Mouse (Mus musculus) testis, postnatal 14 days (tissue): ENCODE measurements around the gene Rab5b.
"Not testable (repeated sequence)": the region's sequence is repeated elsewhere in the genome, so short reads cannot be mapped to it uniquely, and the experiment has no call there.

ENCODE experiments used
- DNase-seq: peaks from one replicate; pipeline ENCODE4 v3.0.0; 2021; ENCODE audit warnings: low spot score

Gene Rab5b

GRCm38 (mm10) chr10:128695992-128696807 lies at the start of gene Rab5b:
Gene Rab5b (minus strand): TSS chr10:128696264.
- DNase-seq, result peak; percentile 99

DNA sequence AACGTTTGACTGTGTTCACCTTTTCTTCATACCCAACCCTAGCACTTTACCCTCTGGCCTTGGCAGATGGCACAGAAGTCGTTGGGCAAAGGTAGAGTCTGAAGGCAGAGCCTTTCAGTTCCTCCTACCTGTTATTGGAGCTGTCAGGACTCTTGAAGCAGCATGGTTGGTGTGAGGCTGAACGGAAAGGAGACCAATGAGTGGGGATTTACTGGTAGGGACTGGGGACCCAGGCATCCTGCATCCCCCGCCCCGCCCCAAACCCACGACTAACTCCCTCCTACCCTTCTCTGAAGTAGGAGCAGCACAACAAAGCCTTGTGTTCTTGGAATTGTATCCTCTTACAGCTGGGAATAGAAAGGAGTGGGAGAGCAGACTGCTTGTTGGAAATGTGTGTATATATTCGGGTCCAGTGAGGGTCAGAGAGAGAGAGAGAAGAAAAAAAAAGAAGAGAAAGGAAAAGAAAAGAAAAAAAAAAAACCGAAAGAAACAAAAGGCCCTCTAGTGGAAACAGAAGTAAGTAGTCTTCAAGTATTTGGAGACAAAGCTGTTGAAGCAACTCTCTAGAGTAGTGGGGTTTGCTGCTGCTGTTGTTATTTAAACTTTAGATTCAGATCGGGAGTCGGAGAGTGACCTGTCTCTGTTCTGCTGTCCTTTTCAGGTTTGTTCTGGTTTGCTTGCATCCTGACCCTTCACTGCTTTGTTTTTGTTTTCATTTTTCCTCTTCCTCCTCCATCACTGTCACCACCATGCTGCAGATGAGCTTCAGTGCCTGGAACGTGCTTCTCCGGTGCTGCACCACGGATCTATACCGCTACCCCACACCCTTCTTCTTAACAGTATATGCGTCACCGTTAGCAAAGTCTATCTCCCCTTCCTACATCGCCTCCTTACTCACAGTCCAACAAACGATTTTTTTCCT lies 48.9 kb upstream of the Rab5b start, which contains the start of gene Dgka:
Gene Dgka, minus strand, starts transcription at position 176 of the 922 bp plus-strand sequence.
- DNase-seq, result no peak

- DNase-seq, result no peak
Measured at GRCm38 (mm10) chr10:128744211-128744610, 48.1 kb upstream of the Rab5b start.

DNA sequence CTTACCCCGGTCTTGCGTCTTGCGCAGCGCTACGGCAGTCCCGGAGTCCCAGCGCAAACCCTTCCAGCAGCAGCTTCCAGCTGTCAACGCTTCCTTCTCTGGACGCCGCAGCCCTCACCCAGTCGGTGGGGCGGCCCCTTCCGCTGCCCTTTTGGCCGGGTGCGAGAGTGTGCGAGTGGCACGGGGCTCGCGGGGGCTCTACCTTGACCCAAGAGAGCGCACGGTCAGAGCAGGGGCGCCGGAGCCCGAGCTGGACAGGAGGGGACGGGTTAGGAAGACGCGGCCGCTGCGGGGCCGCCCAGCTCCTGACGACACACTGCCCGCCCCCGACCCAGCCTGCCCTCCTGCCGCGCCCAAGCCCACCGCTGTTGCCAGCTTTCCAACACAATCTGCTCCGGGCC lies 47.7 kb upstream of the Rab5b start:
- peak; percentile 55 for DNase-seq

DNA sequence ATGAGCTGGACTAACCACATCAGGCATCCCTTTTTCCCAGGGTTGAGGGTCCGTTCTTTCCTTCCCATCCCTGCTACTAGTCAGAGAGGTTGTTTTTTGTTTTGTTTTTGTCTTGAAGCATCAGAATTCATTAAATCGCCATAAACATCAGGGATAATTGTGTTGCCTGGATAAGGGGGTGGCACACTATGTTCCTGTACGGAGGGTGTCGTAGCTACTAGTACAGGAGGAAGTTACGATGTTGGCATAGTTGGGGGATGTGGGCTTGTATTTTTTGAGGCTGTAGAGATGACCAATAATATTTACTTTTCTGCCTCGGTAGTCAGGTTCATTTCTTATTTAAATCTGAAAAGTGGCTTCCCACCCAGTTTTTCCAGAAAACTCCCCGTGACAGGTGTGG lies 47.2 kb upstream of the Rab5b start:
- no peak for DNase-seq

DNA sequence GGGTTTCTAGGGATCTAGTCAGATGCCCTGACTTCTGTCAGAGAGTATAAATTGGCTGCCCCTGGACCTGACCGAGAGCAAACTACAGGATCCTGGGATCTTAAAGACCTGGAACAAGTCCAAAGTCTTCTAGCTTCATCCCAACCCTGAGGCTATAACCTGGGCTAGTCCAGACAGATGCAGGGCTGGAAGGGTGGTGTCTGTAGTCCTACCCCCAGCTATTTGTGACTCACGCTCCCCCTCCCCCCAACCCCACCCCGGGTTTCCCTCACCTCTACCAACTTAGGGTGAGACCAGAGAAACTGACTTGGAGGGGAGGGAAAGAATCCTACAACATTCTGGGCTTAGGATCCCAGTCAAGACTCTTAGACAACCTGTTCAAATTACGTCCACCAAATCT lies 46.6 kb upstream of the Rab5b start:
- no peak for DNase-seq

- DNase-seq, result no peak
Measured at GRCm38 (mm10) chr10:128740296-128740695, 44.2 kb upstream of the Rab5b start.

- peak; percentile 30 for DNase-seq
Measured at GRCm38 (mm10) chr10:128737435-128737834, 41.4 kb upstream of the Rab5b start.

DNA sequence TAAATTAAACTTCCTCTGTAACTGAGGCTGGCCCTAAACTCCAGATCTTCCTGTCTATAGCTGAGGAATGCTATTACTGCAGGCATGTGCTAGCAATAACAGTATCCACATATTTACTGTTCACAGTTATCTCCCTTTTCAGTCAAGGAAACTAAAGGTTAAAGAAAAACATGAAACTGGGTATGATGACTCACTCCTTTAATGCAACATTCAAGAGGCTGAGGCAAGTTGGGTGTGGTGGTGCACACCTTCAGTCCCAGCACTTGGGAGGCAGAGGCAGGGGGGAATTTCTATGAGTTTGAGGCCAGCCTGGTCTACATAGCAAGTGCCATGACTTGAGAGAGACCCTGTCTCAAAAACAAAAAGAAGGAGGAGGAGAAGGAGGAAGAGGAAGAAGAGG lies 35.9 kb upstream of the Rab5b start:
- DNase-seq, result no peak

- DNase-seq, result peak; percentile 46
Measured at GRCm38 (mm10) chr10:128731002-128731433, 35.0 kb upstream of the Rab5b start.

- no peak for DNase-seq
Measured at GRCm38 (mm10) chr10:128728059-128728458, 32.0 kb upstream of the Rab5b start.

- not testable (repeated sequence) for DNase-seq
Measured at GRCm38 (mm10) chr10:128725466-128725865, 29.4 kb upstream of the Rab5b start.

DNA sequence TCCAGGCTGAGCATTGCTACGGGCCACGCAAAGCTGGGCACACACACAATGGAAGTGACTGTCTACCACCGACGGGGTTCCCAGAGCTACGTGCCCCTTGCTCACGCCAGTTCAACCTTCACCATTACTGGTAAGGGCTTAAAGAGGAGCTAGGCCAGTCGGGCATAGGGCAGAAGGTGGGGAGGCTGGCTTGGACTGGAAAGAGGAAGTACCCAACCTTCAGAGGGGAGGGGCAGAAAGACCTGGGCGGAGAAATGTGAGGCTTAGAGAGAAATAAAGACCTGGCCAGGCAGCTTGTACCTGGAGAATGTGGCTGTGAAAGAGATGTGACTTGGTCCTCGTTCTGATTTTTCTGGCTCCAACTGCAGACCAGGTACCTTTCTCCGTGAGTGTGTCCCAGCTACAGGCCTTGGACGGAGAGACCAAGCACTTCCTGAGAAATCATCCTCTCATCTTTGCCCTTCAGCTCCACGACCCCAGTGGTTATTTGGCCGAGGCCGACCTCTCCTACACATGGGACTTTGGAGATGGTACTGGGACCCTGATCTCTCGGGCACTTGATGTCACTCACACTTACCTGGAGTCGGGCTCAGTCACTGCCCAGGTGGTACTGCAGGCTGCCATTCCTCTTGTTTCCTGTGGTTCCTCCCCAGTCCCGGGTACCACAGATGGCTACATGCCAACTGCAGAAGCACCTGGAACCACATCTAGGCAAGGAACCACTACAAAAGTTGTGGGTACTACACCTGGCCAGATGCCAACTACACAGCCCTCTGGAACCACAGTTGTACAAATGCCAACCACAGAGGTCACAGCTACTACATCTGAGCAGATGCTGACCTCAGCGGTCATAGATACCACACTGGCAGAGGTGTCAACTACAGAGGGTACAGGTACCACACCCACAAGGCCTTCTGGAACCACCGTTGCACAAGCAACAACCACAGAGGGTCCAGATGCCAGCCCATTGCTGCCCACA lies 19.8 kb upstream of the Rab5b start:
- no peak for DNase-seq

DNA sequence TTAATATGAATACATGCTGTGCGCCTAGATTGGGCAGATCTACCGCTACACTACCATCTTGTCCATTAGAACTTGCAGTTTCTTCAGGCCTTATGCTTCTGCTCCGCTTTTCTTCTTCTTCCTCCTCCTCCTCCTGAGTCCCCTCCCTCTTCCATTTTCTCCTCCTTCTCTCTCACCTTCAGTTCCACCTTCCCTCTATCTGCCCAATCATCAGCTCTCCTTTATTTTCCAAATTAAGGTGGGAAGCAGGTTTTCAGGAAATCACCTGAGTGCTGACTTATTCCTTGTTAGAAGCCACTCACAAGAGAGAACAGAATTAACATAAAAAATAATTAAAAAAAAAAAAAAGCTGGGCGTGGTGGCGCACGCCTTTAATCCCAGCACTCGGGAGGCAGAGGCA lies 15.3 kb upstream of the Rab5b start:
- not testable (repeated sequence) for DNase-seq

DNA sequence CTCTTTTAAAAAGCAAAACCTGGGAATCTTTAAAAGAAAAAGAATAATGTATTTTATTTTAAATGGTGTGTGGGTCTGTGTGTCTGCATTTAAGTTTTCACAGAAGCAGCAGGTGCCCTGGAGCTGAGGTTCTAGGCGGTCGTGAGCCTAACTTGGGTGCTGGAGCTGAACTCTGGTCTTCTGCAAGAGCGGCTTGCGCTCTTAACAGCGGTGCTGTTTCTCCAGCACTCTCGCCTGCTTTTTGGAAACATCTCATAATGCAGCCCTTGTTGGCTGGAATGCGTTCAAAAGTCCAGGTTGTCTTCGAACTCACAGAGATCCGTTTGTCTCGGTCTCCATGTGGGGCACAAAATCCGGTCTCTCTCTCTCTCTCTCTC lies 9.2 kb upstream of the Rab5b start:
- DNase-seq, result peak; percentile 41

- DNase-seq, result peak; percentile 94
Measured at GRCm38 (mm10) chr10:128704491-128705316, 8.6 kb upstream of the Rab5b start, which contains the start of gene Cdk2. Gene Cdk2 (minus strand): TSS chr10:128705031.

DNA sequence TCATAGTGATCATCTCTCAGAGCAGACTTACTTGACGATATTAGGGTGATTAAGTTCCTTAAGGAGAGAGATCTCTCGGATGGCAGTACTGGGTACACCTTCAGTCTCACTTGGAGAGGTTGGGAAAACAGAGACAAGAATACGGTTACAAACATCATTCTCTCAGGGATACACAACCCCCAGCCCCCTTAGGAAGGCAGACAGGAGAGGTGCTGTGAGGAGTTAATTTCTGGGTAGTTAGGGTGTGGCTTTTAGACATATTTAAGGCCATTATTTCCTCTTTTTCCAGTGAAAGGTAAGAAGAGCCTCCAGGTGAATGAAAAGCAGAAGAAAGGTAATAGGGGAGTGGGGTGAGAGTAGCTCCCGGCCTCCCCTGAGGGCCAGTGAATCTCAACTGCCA lies 7.8 kb upstream of the Rab5b start, which contains the start of gene Pmel:
Gene Pmel, plus strand, starts transcription at position 301 of the 400 bp plus-strand sequence.
- no peak for DNase-seq

GRCm38 (mm10) chr10:128702328-128703007 lies 6.4 kb upstream of the Rab5b start:
- DNase-seq, result peak; percentile 66

DNA sequence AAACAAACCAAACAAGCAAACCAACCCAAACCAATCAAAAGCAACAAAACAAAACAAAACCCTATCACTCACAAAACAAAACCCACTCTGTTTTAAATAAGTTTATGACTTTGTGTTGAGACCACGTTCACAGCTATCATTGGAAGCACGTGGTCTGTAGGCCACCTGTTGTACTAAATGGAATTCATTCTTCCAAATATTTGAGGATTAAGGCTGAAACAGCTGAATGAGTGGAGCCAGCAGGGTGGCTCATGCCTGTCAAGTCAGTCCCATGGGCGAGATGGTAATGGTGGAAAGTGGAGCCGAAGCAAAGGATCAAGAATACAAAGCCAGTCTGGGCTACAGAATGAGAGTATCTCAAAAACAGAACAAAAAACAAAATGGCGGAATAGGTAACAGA lies 4.6 kb upstream of the Rab5b start:
- DNase-seq, result no peak

GRCm38 (mm10) chr10:128699611-128700010 lies 3.5 kb upstream of the Rab5b start:
- no peak for DNase-seq
